Mouse (Mus musculus) heart, adult 2 months (tissue): ENCODE data around the gene Lsm14b. TPM values are rescaled to one million over a fixed set of nuclear protein-coding genes. Genes with fewer than 3 reads are reported as not detected.

ENCODE experiments used
- DNase-seq, 2 experiments: peaks; one replicate each; pipeline ENCODE4 v3.0.0; 2021
- H3K27ac ChIP-seq: fragments of 200-600 bp; 2 replicates; pipeline ENCODE4 v1.8.1; 2022
- H3K27me3 ChIP-seq: fragments of 200-500 bp; 2 replicates; pipeline ENCODE4 v1.6.1; 2012; ENCODE audit warnings: mild to moderate bottlenecking, low read length, inconsistent platforms, mixed read lengths; ENCODE audit not compliant: control insufficient read depth, insufficient read depth
- H3K36me3 ChIP-seq: fragments of 200-500 bp; 2 replicates; pipeline ENCODE4 v1.6.1; 2012; ENCODE audit warnings: low read length, inconsistent platforms; ENCODE audit not compliant: control insufficient read depth, insufficient read depth
- H3K4me1 ChIP-seq: fragments of 200-500 bp; 2 replicates; pipeline ENCODE4 v1.6.1; 2011; ENCODE audit warnings: low read length; ENCODE audit not compliant: control insufficient read depth, insufficient read depth
- H3K4me3 ChIP-seq: fragments of 200-600 bp; 2 replicates; pipeline ENCODE4 v1.8.1; 2022
- H3K79me2 ChIP-seq: fragments of 200-500 bp; replicated peaks from 2 replicates; pipeline ENCODE4 v1.6.1; 2012; ENCODE audit warnings: mild to moderate bottlenecking, inconsistent platforms, low read length, moderate library complexity, mixed read lengths; ENCODE audit not compliant: control insufficient read depth, insufficient read depth
- H3K9ac ChIP-seq: fragments of 200-500 bp; 2 replicates; pipeline ENCODE4 v1.6.1; 2012; ENCODE audit warnings: low read depth, mild to moderate bottlenecking, control low read depth, inconsistent platforms, low read length, mixed read lengths
- CTCF ChIP-seq: fragments of 200-600 bp; IDR thresholded peaks from 2 replicates; pipeline ENCODE4 v1.8.1; 2022; ENCODE audit warnings: antibody characterized with exemption, mild to moderate bottlenecking, moderate library complexity
- EP300 ChIP-seq: fragments of 200-500 bp; IDR thresholded peaks from 2 replicates; pipeline ENCODE4 v1.6.1; 2011; ENCODE audit warnings: low read depth, low read length, control low read depth; ENCODE audit not compliant: insufficient read depth
- POLR2A ChIP-seq: fragments of 200-500 bp; IDR thresholded peaks from 2 replicates; pipeline ENCODE4 v1.6.1; 2011; ENCODE audit warnings: mild to moderate bottlenecking, low read depth, low read length, control low read depth; ENCODE audit not compliant: insufficient read depth
- WGBS: fragments of 180-500 bp; shearing (Covaris S2); methylation state at CpG from one replicate; pipeline ENCODE4 v1.1.7; 2018; 5-methylcytosine and 5-hydroxymethylcytosine counted together
- intact Hi-C: fragments of 180-260 bp; cut with DNase I; formaldehyde crosslinking; loops from one replicate; pipeline ENCODE4 v1.15.1; 2025
- polyA plus RNA-seq: library from polyadenylated mRNA; depleted of rRNA; stranded (reverse); fragments of >200 nt; gene quantifications from 2 replicates; pipeline ENCODE4 v1.2.3, GENCODE M21; 2012
- total RNA-seq, 2 experiments: library from RNA; stranded (reverse); gene quantifications; 2 replicates each; pipeline ENCODE4 v1.2.3; 2021

Lsm14b gene
- total and polyA plus RNA-seq, 3 experiments = 41.2 to 71.4 (median 60.1) TPM

DNA sequence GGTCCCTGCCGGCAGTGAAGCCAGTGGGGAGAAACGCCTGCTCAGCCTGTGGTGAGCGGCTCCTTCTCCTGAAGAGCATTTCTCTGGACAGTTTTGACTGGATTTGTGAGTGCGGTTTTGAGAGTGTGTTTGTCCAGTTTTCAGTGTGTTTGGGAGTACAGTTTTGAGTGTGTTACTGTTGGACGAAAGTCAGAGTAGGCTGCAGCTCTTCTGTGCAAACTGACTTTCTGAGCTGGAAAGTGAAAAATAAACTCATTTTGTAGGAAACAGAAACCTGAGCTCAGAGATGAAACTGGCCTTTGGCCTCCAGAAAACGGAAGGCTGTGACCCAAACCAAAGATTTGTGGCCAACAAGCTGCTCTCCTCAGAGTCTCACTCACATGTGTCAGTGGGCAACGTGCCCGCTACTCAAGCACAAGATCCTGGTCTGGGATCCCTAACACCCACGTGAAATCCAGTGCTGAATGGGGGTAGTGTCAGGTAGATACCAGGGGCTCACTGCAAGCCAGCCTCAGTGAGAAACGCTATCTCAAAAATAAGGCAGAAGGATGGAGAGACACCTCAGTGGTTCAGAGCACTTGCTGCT lies 38.3 kb upstream of the Lsm14b start:
- no peak overlapping the region for H3K4me3 ChIP-seq
- intact Hi-C loops = no loop called here
- H3K9ac ChIP-seq = no peak overlapping the region
- H3K27me3 ChIP-seq = no peaks in the 10 kb centered on the region
- 75% methylated on average over 10 of the region's 10 CpGs for WGBS
- no peaks in the 10 kb centered on the region for H3K79me2 ChIP-seq
- no peaks in the 10 kb centered on the region for H3K36me3 ChIP-seq
- H3K27ac ChIP-seq = no peak overlapping the region
- no peak for DNase-seq
- TF ChIP-seq EP300 = no peak
- TF ChIP-seq POLR2A = no peak
- TF ChIP-seq CTCF = no peak
- peaks cover 3% of the 10 kb centered on the region; the same call in 1 of the 2 replicates for H3K4me1 ChIP-seq

GRCm38 (mm10) chr2:179989098-179989497 lies 35.7 kb upstream of the Lsm14b start:
- Histone ChIP-seq H3K4me3 (no peak overlapping the region), H3K27ac (no peak overlapping the region), H3K79me2 (no peaks in the 10 kb centered on the region), H3K9ac (no peak overlapping the region), H3K4me1 (peaks cover 3% of the 10 kb centered on the region; the same call in 1 of the 2 replicates), H3K36me3 (no peaks in the 10 kb centered on the region), H3K27me3 (no peaks in the 10 kb centered on the region)
- no peak for DNase-seq
- TF ChIP-seq EP300 (no peak), CTCF (no peak), POLR2A (no peak)
- intact Hi-C loops = no loop called here
- WGBS = 85% methylated on average over 1 of the region's 1 CpGs

DNA sequence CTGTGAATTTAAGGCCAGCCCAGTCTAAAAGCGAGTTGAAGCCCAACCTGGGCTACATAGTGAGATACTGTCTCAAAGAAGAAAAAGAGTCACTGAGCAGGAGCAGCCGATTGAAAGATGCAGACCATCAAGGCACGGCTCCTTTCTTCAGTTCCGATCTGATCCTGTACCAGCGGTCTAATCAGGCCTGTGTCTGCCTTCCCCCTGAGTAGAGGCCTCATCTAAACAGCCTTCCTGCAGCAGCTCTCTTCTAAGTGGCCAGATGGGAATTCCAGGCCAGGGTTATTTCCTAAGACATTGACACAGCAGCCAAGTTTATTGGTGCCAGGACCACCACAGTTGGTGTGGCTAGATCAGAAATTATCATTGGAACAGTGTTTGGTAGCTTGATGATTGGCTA lies 31.7 kb upstream of the Lsm14b start:
- WGBS = 84% methylated on average over 5 of the region's 5 CpGs
- Histone ChIP-seq H3K9ac (no peak overlapping the region), H3K27me3 (no peaks in the 10 kb centered on the region), H3K79me2 (no peaks in the 10 kb centered on the region), H3K4me1 (no peaks in the 10 kb centered on the region), H3K36me3 (no peaks in the 10 kb centered on the region), H3K27ac (no peak overlapping the region), H3K4me3 (no peak overlapping the region)
- intact Hi-C loops = no loop called here
- no peak for DNase-seq
- TF ChIP-seq POLR2A (no peak), EP300 (no peak), CTCF (no peak)

DNA sequence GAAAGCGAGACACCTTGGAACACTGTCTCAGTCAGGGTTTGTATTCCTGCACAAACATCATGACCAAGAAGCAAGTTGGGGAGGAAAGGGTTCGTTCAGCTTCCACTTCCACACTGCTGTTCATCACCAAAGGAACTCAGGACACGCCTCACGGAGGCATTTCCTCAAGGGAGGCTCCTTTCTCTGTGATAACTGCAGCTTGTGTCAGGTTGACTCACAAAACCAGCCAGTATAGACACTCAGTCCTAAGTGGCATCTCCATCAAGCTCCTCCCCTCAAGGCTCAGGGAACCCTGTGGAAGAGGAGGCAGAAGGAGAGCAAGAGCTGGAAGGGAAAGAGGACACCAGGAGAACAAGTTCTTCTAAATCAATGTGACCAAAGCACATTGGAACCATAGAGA lies 26.4 kb upstream of the Lsm14b start:
- WGBS = 50% methylated on average over 4 of the region's 4 CpGs

DNA sequence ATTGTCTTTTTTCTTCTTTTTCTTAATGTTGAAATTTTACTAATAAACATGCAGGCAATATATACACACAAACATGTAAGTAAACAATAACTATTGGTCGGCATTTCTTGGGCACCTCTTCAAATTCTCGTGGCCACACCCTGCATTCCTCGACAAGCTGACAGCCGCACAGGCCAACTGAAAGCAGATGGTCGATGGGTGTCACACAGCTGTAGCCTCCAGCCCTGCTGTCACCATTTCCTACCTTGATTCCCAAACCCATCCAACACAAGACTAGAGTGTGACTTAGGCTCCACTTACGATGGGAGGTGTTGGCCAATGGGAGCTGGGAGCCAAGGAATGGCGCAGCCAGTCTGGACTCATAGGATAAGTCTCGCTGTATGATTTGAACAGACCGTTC lies 23.2 kb upstream of the Lsm14b start:
- H3K27me3 ChIP-seq = no peaks in the 10 kb centered on the region
- intact Hi-C loops = no loop called here
- H3K4me3 ChIP-seq = no peak overlapping the region
- H3K9ac ChIP-seq = no peak overlapping the region
- WGBS = 89% methylated on average over 9 of the region's 9 CpGs
- no peak overlapping the region for H3K27ac ChIP-seq
- TF ChIP-seq CTCF (no peak), POLR2A (no peak), EP300 (no peak)
- H3K4me1 ChIP-seq = no peaks in the 10 kb centered on the region
- H3K79me2 ChIP-seq = no peaks in the 10 kb centered on the region
- DNase-seq = no peak
- H3K36me3 ChIP-seq = no peaks in the 10 kb centered on the region

More for the DNA sequence above, 26.4 kb upstream of the Lsm14b start:
- H3K27ac ChIP-seq = no peak overlapping the region
- H3K79me2 ChIP-seq = no peaks in the 10 kb centered on the region
- H3K4me3 ChIP-seq = no peak overlapping the region
- TF ChIP-seq POLR2A = no peak
- TF ChIP-seq CTCF = no peak
- TF ChIP-seq EP300 = no peak
- no peaks in the 10 kb centered on the region for H3K36me3 ChIP-seq
- H3K27me3 ChIP-seq = no peaks in the 10 kb centered on the region
- intact Hi-C loops = no loop called here
- DNase-seq = no peak
- H3K9ac ChIP-seq = no peak overlapping the region
- no peaks in the 10 kb centered on the region for H3K4me1 ChIP-seq

- Histone ChIP-seq H3K36me3 (no peaks in the 10 kb centered on the region), H3K4me1 (no peaks in the 10 kb centered on the region), H3K27me3 (no peaks in the 10 kb centered on the region), H3K4me3 (no peak overlapping the region), H3K9ac (no peak overlapping the region), H3K27ac (no peak overlapping the region), H3K79me2 (no peaks in the 10 kb centered on the region)
- 53% methylated on average over 5 of the region's 5 CpGs for WGBS
- TF ChIP-seq EP300 (no peak), CTCF (no peak), POLR2A (no peak)
- DNase-seq = no peak
- intact Hi-C loops = no loop called here
These were observed 19.0 kb upstream of the Lsm14b start for GRCm38 (mm10) chr2:180005656-180006351.
